ENCODE assay signal across 20 mouse cellular contexts in the genomic region with DNA sequence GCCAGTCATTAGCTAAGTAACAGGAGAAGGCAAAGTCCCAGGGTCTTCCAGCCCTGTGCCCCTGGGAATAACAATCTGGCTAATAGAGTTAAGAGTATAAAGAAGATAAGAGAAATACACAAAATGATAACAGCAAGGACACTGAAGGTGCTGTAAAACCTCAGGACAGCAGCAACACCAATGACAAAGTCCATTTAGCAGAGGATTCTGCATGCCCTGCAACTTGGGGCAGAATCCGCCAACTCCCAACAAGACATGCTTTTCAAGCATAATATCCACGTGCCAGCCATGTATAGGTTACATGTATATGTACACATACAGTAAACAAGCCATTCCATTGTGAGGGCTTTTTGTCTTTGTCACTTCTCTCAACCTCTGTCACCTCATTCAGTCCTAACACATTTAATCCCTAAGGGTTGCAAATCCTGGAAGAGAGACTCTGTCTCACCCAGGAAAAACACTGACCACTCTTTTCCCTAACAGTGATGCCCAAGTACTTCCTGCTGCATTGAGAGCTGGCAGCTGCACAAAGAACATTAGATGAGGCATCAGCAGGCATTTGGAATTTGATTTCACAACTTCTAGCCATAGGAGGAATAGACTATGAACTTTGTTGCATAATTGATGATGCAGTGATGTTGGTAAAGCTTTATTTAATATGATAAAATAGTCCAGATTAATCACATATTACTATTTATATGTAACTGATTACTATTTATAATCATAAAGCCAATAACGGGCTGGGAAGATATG.
DNase-seq lines count a peak whose midpoint lies in the region; ATAC-seq and TF ChIP-seq lines count a peak whose summit lies in the region.
"Had no signal": no experiment of that assay in that cellular context is flagged by ENCODE, and none has a peak within 500 bp of the region (broad histone marks: within the 10 kb centered on the region; RNA-seq: fewer than 3 reads in every experiment).

No protein-coding gene starts in this region.

- no peaks in the 10 kb centered on the region for H3K9me3 ChIP-seq in forebrain, embryonic 10.5 days
- H3K9me3 ChIP-seq in forebrain, embryonic 15.5 days: no peaks in the 10 kb centered on the region
- H3K9me3 ChIP-seq: embryonic facial prominence, embryonic 10.5 days; heart, embryonic 10.5 days; hindbrain, embryonic 13.5 days had no signal

- WGBS in forebrain, embryonic 10.5 days: 85% methylated on average over 3 of the region's 3 CpGs
- WGBS in forebrain, embryonic 15.5 days: 92% methylated on average over 3 of the region's 3 CpGs

- no peak for TF ChIP-seq POLR2A in myocyte (IDR thresholded peaks at IDR 0.05; ENCODE audit: insufficient read length, low read depth)

- H3K36me3 ChIP-seq in myocyte (ENCODE audit: control insufficient read depth, insufficient read depth): no peaks in the 10 kb centered on the region
- H3K36me3 ChIP-seq in forebrain, embryonic 10.5 days (replicated peaks): no peaks in the 10 kb centered on the region
- H3K36me3 ChIP-seq in forebrain, embryonic 15.5 days: no peaks in the 10 kb centered on the region
- H3K36me3 ChIP-seq: embryonic facial prominence, embryonic 10.5 days; heart, embryonic 10.5 days; hindbrain, embryonic 13.5 days had no signal

- no peaks in the 10 kb centered on the region for H3K27me3 ChIP-seq in myocyte (ENCODE audit: control insufficient read depth, insufficient read depth, insufficient read length)
- H3K27me3 ChIP-seq in forebrain, embryonic 10.5 days (ENCODE audit: poor library complexity, severe bottlenecking): no peaks in the 10 kb centered on the region
- no peaks in the 10 kb centered on the region for H3K27me3 ChIP-seq in forebrain, embryonic 15.5 days
- H3K27me3 ChIP-seq: hindbrain, embryonic 13.5 days had no signal

- H3ac ChIP-seq in myocyte (ENCODE audit: control insufficient read depth, insufficient read length): no peak overlapping the region

- no peak overlapping the region for H3K9ac ChIP-seq in forebrain, embryonic 15.5 days (replicated peaks)
- H3K9ac ChIP-seq: hindbrain, embryonic 13.5 days had no signal

- no peak overlapping the region for H3K4me3 ChIP-seq in myocyte
- H3K4me3 ChIP-seq in forebrain, embryonic 10.5 days: no peak overlapping the region
- H3K4me3 ChIP-seq in forebrain, embryonic 15.5 days: no peak overlapping the region
- H3K4me3 ChIP-seq: embryonic facial prominence, embryonic 10.5 days; gastrocnemius, adult 2 months; heart, embryonic 10.5 days; hindbrain, embryonic 13.5 days had no signal

- H3K4me2 ChIP-seq in myocyte (ENCODE audit: low read depth): no peak overlapping the region
- H3K4me2 ChIP-seq in forebrain, embryonic 15.5 days (replicated peaks): no peak overlapping the region
- H3K4me2 ChIP-seq: hindbrain, embryonic 13.5 days had no signal

- H3K4me1 ChIP-seq in forebrain, embryonic 10.5 days: no peaks in the 10 kb centered on the region
- no peaks in the 10 kb centered on the region for H3K4me1 ChIP-seq in forebrain, embryonic 15.5 days
- H3K4me1 ChIP-seq: heart, embryonic 10.5 days; hindbrain, embryonic 13.5 days had no signal

- peak; percentile 31 for ATAC-seq in granulocyte monocyte progenitor cell, adult 5-6 weeks (replicated peaks; ENCODE audit: poor library complexity, severe bottlenecking)
- no peak for ATAC-seq in forebrain, embryonic 15.5 days (replicated peaks)
- ATAC-seq: activated CD4-positive, CD25-positive, alpha-beta regulatory T cell, adult 4 months had no signal

- H3K79me2 ChIP-seq in myocyte (ENCODE audit: control insufficient read depth, insufficient read depth): no peaks in the 10 kb centered on the region

- H3K27ac ChIP-seq in forebrain, embryonic 10.5 days: no peak overlapping the region
- H3K27ac ChIP-seq in forebrain, embryonic 15.5 days (replicated peaks): no peak overlapping the region
- H3K27ac ChIP-seq: embryonic facial prominence, embryonic 10.5 days; gastrocnemius, adult 2 months; heart, embryonic 10.5 days; hindbrain, embryonic 13.5 days had no signal

- DNase-seq in 3134 (ENCODE audit: extremely low read depth, insufficient read length, low spot score) (peak; percentile 21), NIH3T3 (ENCODE audit: low read depth) (peak; percentile 73)
- no peak for DNase-seq in cerebellum, adult 9-11 months
- no peak for DNase-seq in forebrain, embryonic 10.5 days (ENCODE audit: extremely low spot score, low spot score)
- DNase-seq: adrenal gland, postnatal 14 days; cerebellum, adult 18-20 months; cerebellum, postnatal 10 days; gastrocnemius, adult 2 months; gastrocnemius, postnatal 25 days; heart, adult 18-20 months; heart, postnatal 10 days; heart, postnatal 4 days; kidney, adult 11 months had no signal

TF ChIP-seq in myocyte, 11 proteins besides CTCF, POLR2A, EP300 and RAD21:
- TF ChIP-seq TCF3 (IDR thresholded peaks at IDR 0.05; ENCODE audit: insufficient read length, low read depth) (no peak), CEBPB (IDR thresholded peaks at IDR 0.05; ENCODE audit: insufficient read depth, poor library complexity, severe bottlenecking) (peak; percentile 76)
TF ChIP-seq in myocyte: peak in this region for 1.

Comparison
In these comparisons a context has a peak if more than half of its experiments do, and no peak if none do; other contexts are left out.
1. DNase-seq: peak in 3134 (single experiment) and NIH3T3 (single experiment); none in cerebellum, adult 9-11 months (single experiment) and forebrain, embryonic 10.5 days (single experiment).